Comparison of ENCODE assay signal across 23 mouse cellular contexts in the genomic region with DNA sequence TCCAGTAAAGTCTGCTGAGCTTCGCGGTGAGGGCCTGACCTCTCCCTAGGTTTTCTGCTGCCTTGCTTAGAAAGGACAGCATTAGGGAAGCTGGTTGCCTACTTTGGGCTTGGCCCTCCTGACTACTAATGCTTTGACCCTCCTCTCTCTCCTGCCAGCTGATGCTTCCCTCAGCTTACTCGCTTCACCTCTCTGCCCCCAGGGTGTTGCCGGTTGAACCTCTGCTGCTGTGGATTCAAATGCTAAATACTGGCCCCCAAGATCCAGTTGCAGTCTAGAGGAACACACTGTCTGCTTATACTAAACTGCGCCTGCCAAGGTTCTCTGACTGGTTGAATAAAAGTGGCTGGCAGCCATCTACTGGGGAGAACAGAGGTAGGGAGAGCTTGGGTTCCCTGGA.
DNase-seq lines count a peak whose midpoint lies in the region; ATAC-seq and TF ChIP-seq lines count a peak whose summit lies in the region.
"Had no signal": no experiment of that assay in that cellular context is flagged by ENCODE, and none has a peak within 500 bp of the region (broad histone marks: within the 10 kb centered on the region; RNA-seq: fewer than 3 reads in every experiment).

No protein-coding gene starts in this region.

- no peaks in the 10 kb centered on the region for H3K4me1 ChIP-seq in embryonic facial prominence, embryonic 14.5 days (ENCODE audit: control insufficient read depth, insufficient read depth, low read length)
- H3K4me1 ChIP-seq in embryonic facial prominence, embryonic 10.5 days = no peaks in the 10 kb centered on the region
- H3K4me1 ChIP-seq in hindbrain, postnatal 0 days (ENCODE audit: insufficient read depth, low read length) = no peaks in the 10 kb centered on the region
- no peaks in the 10 kb centered on the region for H3K4me1 ChIP-seq in hindbrain, embryonic 11.5 days (replicated peaks; ENCODE audit: control insufficient read depth, insufficient read depth, low read length)
- H3K4me1 ChIP-seq in ES-Bruce4 (ENCODE audit: control insufficient read depth, insufficient read depth, low read length) = peaks cover 2% of the 10 kb centered on the region
- H3K4me1 ChIP-seq: embryonic facial prominence, embryonic 13.5 days; forebrain, embryonic 13.5 days had no signal

- no peak overlapping the region for H3K9ac ChIP-seq in embryonic facial prominence, embryonic 14.5 days (ENCODE audit: low read depth, low read length)
- no peak overlapping the region for H3K9ac ChIP-seq in hindbrain, postnatal 0 days (replicated peaks; ENCODE audit: low read length)
- H3K9ac ChIP-seq in hindbrain, embryonic 11.5 days (ENCODE audit: low read depth, low read length) = no peak overlapping the region
- H3K9ac ChIP-seq in ES-Bruce4 (ENCODE audit: low read depth, poor library complexity, severe bottlenecking) = no peak overlapping the region
- H3K9ac ChIP-seq: embryonic facial prominence, embryonic 13.5 days; forebrain, embryonic 13.5 days; forebrain, embryonic 15.5 days; forebrain, postnatal 0 days had no signal

- H3K27ac ChIP-seq in embryonic facial prominence, embryonic 14.5 days (replicated peaks; ENCODE audit: low read depth, low read length) = no peak overlapping the region
- no peak overlapping the region for H3K27ac ChIP-seq in embryonic facial prominence, embryonic 10.5 days (replicated peaks)
- no peak overlapping the region for H3K27ac ChIP-seq in hindbrain, postnatal 0 days
- no peak overlapping the region for H3K27ac ChIP-seq in hindbrain, embryonic 11.5 days (ENCODE audit: low read depth, low read length)
- H3K27ac ChIP-seq in ES-Bruce4 (ENCODE audit: insufficient read depth, low read length) = no peak overlapping the region
- H3K27ac ChIP-seq: embryonic facial prominence, embryonic 13.5 days; forebrain, embryonic 13.5 days; forebrain, embryonic 15.5 days had no signal

- no peaks in the 10 kb centered on the region for H3K36me3 ChIP-seq in embryonic facial prominence, embryonic 14.5 days (ENCODE audit: control insufficient read depth, insufficient read depth, low read length)
- no peaks in the 10 kb centered on the region for H3K36me3 ChIP-seq in embryonic facial prominence, embryonic 10.5 days (replicated peaks)
- H3K36me3 ChIP-seq in hindbrain, postnatal 0 days (ENCODE audit: insufficient read depth, low read length) = no peaks in the 10 kb centered on the region
- no peaks in the 10 kb centered on the region for H3K36me3 ChIP-seq in hindbrain, embryonic 11.5 days (ENCODE audit: control insufficient read depth, insufficient read depth, low read length)
- H3K36me3 ChIP-seq in ES-Bruce4 (ENCODE audit: control insufficient read depth, insufficient read depth, low read length, poor library complexity, severe bottlenecking) = no peaks in the 10 kb centered on the region
- H3K36me3 ChIP-seq: embryonic facial prominence, embryonic 13.5 days; forebrain, embryonic 15.5 days had no signal

- H3K4me3 ChIP-seq in embryonic facial prominence, embryonic 14.5 days (ENCODE audit: low read depth, low read length) = no peak overlapping the region
- H3K4me3 ChIP-seq in embryonic facial prominence, embryonic 10.5 days = no peak overlapping the region
- no peak overlapping the region for H3K4me3 ChIP-seq in hindbrain, postnatal 0 days (ENCODE audit: low read length)
- no peak overlapping the region for H3K4me3 ChIP-seq in hindbrain, embryonic 11.5 days (ENCODE audit: low read depth, low read length)
- H3K4me3 ChIP-seq in ES-Bruce4 (ENCODE audit: low read depth, low read length) = no peak overlapping the region
- H3K4me3 ChIP-seq: embryonic facial prominence, embryonic 13.5 days; forebrain, embryonic 13.5 days; forebrain, embryonic 15.5 days had no signal

- ATAC-seq in embryonic facial prominence, embryonic 14.5 days (ENCODE audit: low read depth) = no peak
- ATAC-seq in hindbrain, postnatal 0 days = no peak
- ATAC-seq in hindbrain, embryonic 11.5 days (ENCODE audit: low FRiP score) = no peak
- ATAC-seq: activated CD4-positive, CD25-positive, alpha-beta regulatory T cell, adult 4 months; CD4-positive, CD25-positive, alpha-beta regulatory T cell, adult 4 months; forebrain, embryonic 13.5 days; forebrain, embryonic 15.5 days; forebrain, postnatal 0 days had no signal

- DNase-seq in embryonic facial prominence, embryonic 14.5 days (ENCODE audit: low spot score) = peak; percentile 3
- DNase-seq in embryonic facial prominence, embryonic 10.5 days (ENCODE audit: low spot score) = no peak
- peak; percentile 23 for DNase-seq in hindbrain, postnatal 0 days (ENCODE audit: low spot score)
- DNase-seq in hindbrain, embryonic 11.5 days (ENCODE audit: low spot score) = no peak
- DNase-seq in retina, postnatal 1 day = peak; percentile 4
- no peak for DNase-seq in retina, embryonic 14.5 days (ENCODE audit: low spot score)
- DNase-seq in ovary, adult 18-20 months (ENCODE audit: low spot score) = no peak
- DNase-seq: adrenal gland, adult 8-10 months; adrenal gland, postnatal 14 days; adrenal gland, postnatal 36 days; B cell, adult 2 months; cerebellum, adult 11-12 months; cerebellum, adult 2 months; cerebellum, adult 9-10 months; cerebellum, postnatal 25 days; forebrain, postnatal 0 days had no signal

- WGBS in embryonic facial prominence, embryonic 14.5 days = 34% methylated on average over 5 of the region's 5 CpGs
- 31% methylated on average over 5 of the region's 5 CpGs for WGBS in embryonic facial prominence, embryonic 10.5 days
- WGBS in hindbrain, postnatal 0 days = 35% methylated on average over 5 of the region's 5 CpGs
- WGBS in hindbrain, embryonic 11.5 days = 37% methylated on average over 5 of the region's 5 CpGs

- TF ChIP-seq CTCF in hindbrain, postnatal 0 days (IDR thresholded peaks at IDR 0.05; ENCODE audit: low read depth) = no peak
- TF ChIP-seq CTCF in ES-Bruce4 (IDR thresholded peaks at IDR 0.05; ENCODE audit: low read depth, low read length) = no peak

- no peaks in the 10 kb centered on the region for H3K9me3 ChIP-seq in embryonic facial prominence, embryonic 14.5 days (ENCODE audit: control insufficient read depth, low read length)
- no peaks in the 10 kb centered on the region for H3K9me3 ChIP-seq in embryonic facial prominence, embryonic 10.5 days
- no peaks in the 10 kb centered on the region for H3K9me3 ChIP-seq in hindbrain, postnatal 0 days (ENCODE audit: low read length)
- no peaks in the 10 kb centered on the region for H3K9me3 ChIP-seq in hindbrain, embryonic 11.5 days (ENCODE audit: control insufficient read depth, low read length)
- no peaks in the 10 kb centered on the region for H3K9me3 ChIP-seq in ES-Bruce4 (replicated peaks; ENCODE audit: control insufficient read depth, insufficient read depth, low read length, poor library complexity, severe bottlenecking)
- H3K9me3 ChIP-seq: embryonic facial prominence, embryonic 13.5 days; forebrain, embryonic 13.5 days; forebrain, embryonic 15.5 days had no signal

- no peak for TF ChIP-seq POLR2A in ES-Bruce4 (IDR thresholded peaks at IDR 0.05; ENCODE audit: insufficient read depth, low read length)

- no peaks in the 10 kb centered on the region for H3K27me3 ChIP-seq in embryonic facial prominence, embryonic 14.5 days (replicated peaks; ENCODE audit: control insufficient read depth, insufficient read depth, low read length)
- no peaks in the 10 kb centered on the region for H3K27me3 ChIP-seq in embryonic facial prominence, embryonic 10.5 days (replicated peaks; ENCODE audit: low read depth, poor library complexity, severe bottlenecking)
- H3K27me3 ChIP-seq in hindbrain, postnatal 0 days (ENCODE audit: insufficient read depth, low read length) = no peaks in the 10 kb centered on the region
- H3K27me3 ChIP-seq in hindbrain, embryonic 11.5 days (ENCODE audit: control insufficient read depth, insufficient read depth, low read length) = no peaks in the 10 kb centered on the region
- H3K27me3 ChIP-seq in ES-Bruce4 (ENCODE audit: control insufficient read depth, insufficient read depth, low read length, poor library complexity, severe bottlenecking) = no peaks in the 10 kb centered on the region
- H3K27me3 ChIP-seq: CH12.LX; embryonic facial prominence, embryonic 13.5 days; forebrain, embryonic 13.5 days; forebrain, embryonic 15.5 days had no signal

- no peak overlapping the region for H3K4me2 ChIP-seq in embryonic facial prominence, embryonic 14.5 days (ENCODE audit: low read depth, low read length)
- no peak overlapping the region for H3K4me2 ChIP-seq in hindbrain, postnatal 0 days (ENCODE audit: low read depth, low read length)
- no peak overlapping the region for H3K4me2 ChIP-seq in hindbrain, embryonic 11.5 days (replicated peaks; ENCODE audit: low read depth, low read length)
- H3K4me2 ChIP-seq: embryonic facial prominence, embryonic 13.5 days; forebrain, embryonic 13.5 days; forebrain, embryonic 15.5 days had no signal

- peak; percentile 92 for TF ChIP-seq EP300 in ES-Bruce4 (IDR thresholded peaks at IDR 0.05; ENCODE audit: insufficient read depth, low read depth, low read length)

Comparison
In these comparisons a context has a peak if more than half of its experiments do, and no peak if none do; other contexts are left out.
1. DNase-seq: peak in embryonic facial prominence, embryonic 14.5 days (single experiment), hindbrain, postnatal 0 days (single experiment) and retina, postnatal 1 day (single experiment); none in embryonic facial prominence, embryonic 10.5 days (single experiment), hindbrain, embryonic 11.5 days (single experiment), retina, embryonic 14.5 days (single experiment) and ovary, adult 18-20 months (single experiment).